Mouse (Mus musculus): ENCODE results near the gene Olfr703. TPM values are rescaled to one million over a fixed set of nuclear protein-coding genes. Genes with fewer than 3 reads are reported as not detected.

Gene Olfr703
- polyA plus RNA-seq (2014; fragmentation: Illumina TruSeq; extraction: RNeasy Lipid Tissue Mini Kit (QIAGEN cat#74804); ENCODE audit: low replicate concordance), result not detected

GRCm38 (mm10) chr7:106843060-106843459 is at the start of gene Olfr703:
Gene Olfr703, plus strand, starts transcription at chr7:106843360.

DNA sequence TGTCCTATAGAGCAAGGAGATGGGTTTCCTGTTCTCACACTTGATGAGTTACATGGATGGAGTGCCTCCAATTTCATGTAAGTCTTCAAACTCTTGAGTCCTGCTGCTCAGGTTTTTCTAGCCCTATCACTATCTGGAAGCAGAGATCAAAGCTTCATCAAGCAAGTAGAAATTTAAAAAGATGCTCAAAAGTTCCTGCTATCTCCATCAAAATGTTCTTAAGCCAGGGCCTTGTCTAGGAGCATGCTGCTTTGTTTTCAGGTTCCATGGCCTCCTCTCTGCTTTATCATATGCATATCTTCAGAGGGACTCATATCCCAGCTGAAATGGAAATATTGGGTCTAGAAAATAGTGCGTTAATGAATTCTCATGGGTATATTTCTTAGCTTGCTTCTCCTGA is 34.4 kb upstream of the Olfr703 start, which contains the start of gene Olfr700:
Olfr700 (minus strand) TSS at position 101 of the 400 bp plus-strand sequence.

GRCm38 (mm10) chr7:106813829-106814228 is 29.3 kb upstream of the Olfr703 start, which contains the start of gene Olfr701:
Gene Olfr701, plus strand, starts transcription at chr7:106814129.

DNA sequence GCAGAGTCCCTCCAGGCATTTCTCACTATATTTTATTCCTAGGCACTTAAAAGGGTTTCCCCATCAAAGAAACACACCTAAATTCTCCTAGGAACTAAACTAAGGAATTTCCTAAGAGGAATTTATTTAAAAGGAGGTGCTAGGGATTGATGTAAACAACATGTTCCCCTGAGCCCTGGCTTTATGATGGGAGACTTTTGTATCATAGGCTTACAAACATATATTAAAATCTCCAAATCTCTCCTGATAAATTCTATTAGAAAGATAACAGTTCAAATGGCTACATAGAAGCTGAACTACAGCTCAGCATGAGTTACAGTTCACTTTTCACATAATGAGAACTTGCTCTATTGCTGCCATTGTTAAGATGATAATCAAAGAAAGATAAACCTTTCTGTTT is 9.4 kb upstream of the Olfr703 start, which contains the start of gene Olfr702:
Olfr702 (minus strand) TSS at position 101 of the 400 bp plus-strand sequence.

DNA sequence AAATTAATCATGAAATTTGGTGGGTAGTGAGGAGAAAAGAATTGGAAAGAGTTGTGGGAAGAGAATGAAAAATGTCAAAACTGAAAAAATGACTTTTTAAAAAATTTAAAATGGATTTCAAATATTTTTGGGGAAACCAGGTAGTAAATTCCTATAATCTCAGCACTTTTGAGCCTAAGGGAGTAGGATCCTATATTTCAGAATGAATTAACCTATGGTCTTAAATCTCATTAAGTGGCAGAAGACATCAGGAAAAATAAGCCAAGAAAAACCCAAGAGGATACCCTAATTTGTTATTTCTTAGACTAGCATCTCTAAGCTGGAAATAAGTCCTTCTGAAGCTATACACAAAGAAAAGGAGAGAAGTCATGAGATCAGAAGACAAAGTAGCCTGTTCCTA is 19.7 kb downstream of the Olfr703 start, which contains the start of gene Olfr704:
Olfr704 (plus strand) TSS at position 301 of the 400 bp plus-strand sequence.

GRCm38 (mm10) chr7:106876791-106877190 is 33.6 kb downstream of the Olfr703 start, which contains the start of gene Olfr705:
Gene Olfr705, minus strand, starts transcription at chr7:106876891.

DNA sequence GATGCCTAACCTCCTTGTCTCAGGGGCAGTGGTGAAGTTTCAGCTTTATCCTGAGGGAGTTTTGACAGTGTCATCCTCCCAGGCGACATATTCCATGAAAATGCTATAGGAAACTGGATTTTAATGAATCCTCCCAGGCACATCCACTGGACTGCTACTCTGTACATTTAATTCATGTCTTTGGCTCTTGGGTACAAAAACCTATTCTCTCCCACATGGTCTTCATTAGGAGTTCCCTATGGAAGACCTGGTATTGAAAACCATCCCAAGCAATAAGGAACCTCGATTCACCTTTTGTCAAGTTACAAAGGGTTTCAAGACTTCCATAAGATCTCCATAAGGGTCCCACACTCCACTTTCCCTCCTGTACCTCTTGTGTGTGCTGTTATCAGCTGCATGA is 44.9 kb downstream of the Olfr703 start, which contains the start of gene Olfr706:
Olfr706 (minus strand) TSS at position 101 of the 400 bp plus-strand sequence.

Other genes starting within 250 kb of the Olfr703 start
- gene Olfr693, start 162.8 kb upstream of the Olfr703 start, polyA plus RNA-seq (2014; fragmentation: Illumina TruSeq; extraction: RNeasy Lipid Tissue Mini Kit (QIAGEN cat#74804); ENCODE audit: low replicate concordance), result not detected
- not detected for gene Olfr694, start 151.5 kb upstream of the Olfr703 start, polyA plus RNA-seq (2014; fragmentation: Illumina TruSeq; extraction: RNeasy Lipid Tissue Mini Kit (QIAGEN cat#74804); ENCODE audit: low replicate concordance)
- not detected for gene Olfr695, start 127.0 kb upstream of the Olfr703 start, polyA plus RNA-seq (2014; fragmentation: Illumina TruSeq; extraction: RNeasy Lipid Tissue Mini Kit (QIAGEN cat#74804); ENCODE audit: low replicate concordance)
- gene Olfr697, start 100.9 kb upstream of the Olfr703 start, polyA plus RNA-seq (2014; fragmentation: Illumina TruSeq; extraction: RNeasy Lipid Tissue Mini Kit (QIAGEN cat#74804); ENCODE audit: low replicate concordance), result not detected
- not detected for gene Olfr698, start 88.0 kb upstream of the Olfr703 start, polyA plus RNA-seq (2014; fragmentation: Illumina TruSeq; extraction: RNeasy Lipid Tissue Mini Kit (QIAGEN cat#74804); ENCODE audit: low replicate concordance)
- not detected for gene Olfr699, start 50.2 kb upstream of the Olfr703 start, polyA plus RNA-seq (2014; fragmentation: Illumina TruSeq; extraction: RNeasy Lipid Tissue Mini Kit (QIAGEN cat#74804); ENCODE audit: low replicate concordance)
- gene Olfr700, start 34.5 kb upstream of the Olfr703 start, polyA plus RNA-seq (2014; fragmentation: Illumina TruSeq; extraction: RNeasy Lipid Tissue Mini Kit (QIAGEN cat#74804); ENCODE audit: low replicate concordance), result not detected
- not detected for gene Olfr701, start 29.2 kb upstream of the Olfr703 start, polyA plus RNA-seq (2014; fragmentation: Illumina TruSeq; extraction: RNeasy Lipid Tissue Mini Kit (QIAGEN cat#74804); ENCODE audit: low replicate concordance)
- not detected for gene Olfr702, start 9.5 kb upstream of the Olfr703 start, polyA plus RNA-seq (2014; fragmentation: Illumina TruSeq; extraction: RNeasy Lipid Tissue Mini Kit (QIAGEN cat#74804); ENCODE audit: low replicate concordance)
- not detected for gene Olfr704, start 19.8 kb downstream of the Olfr703 start, polyA plus RNA-seq (2014; fragmentation: Illumina TruSeq; extraction: RNeasy Lipid Tissue Mini Kit (QIAGEN cat#74804); ENCODE audit: low replicate concordance)
- gene Olfr705, start 33.5 kb downstream of the Olfr703 start, polyA plus RNA-seq (2014; fragmentation: Illumina TruSeq; extraction: RNeasy Lipid Tissue Mini Kit (QIAGEN cat#74804); ENCODE audit: low replicate concordance), result not detected
- not detected for gene Olfr706, start 44.8 kb downstream of the Olfr703 start, polyA plus RNA-seq (2014; fragmentation: Illumina TruSeq; extraction: RNeasy Lipid Tissue Mini Kit (QIAGEN cat#74804); ENCODE audit: low replicate concordance)
- gene Olfr707, start 57.9 kb downstream of the Olfr703 start, polyA plus RNA-seq (2014; fragmentation: Illumina TruSeq; extraction: RNeasy Lipid Tissue Mini Kit (QIAGEN cat#74804); ENCODE audit: low replicate concordance), result not detected
- gene Olfr1532-ps1, start 64.6 kb downstream of the Olfr703 start, polyA plus RNA-seq (2014; fragmentation: Illumina TruSeq; extraction: RNeasy Lipid Tissue Mini Kit (QIAGEN cat#74804); ENCODE audit: low replicate concordance), result 0.45 TPM
- gene Olfr709-ps1, start 88.9 kb downstream of the Olfr703 start, polyA plus RNA-seq (2014; fragmentation: Illumina TruSeq; extraction: RNeasy Lipid Tissue Mini Kit (QIAGEN cat#74804); ENCODE audit: low replicate concordance), result not detected
- gene Olfr710, start 105.0 kb downstream of the Olfr703 start, polyA plus RNA-seq (2014; fragmentation: Illumina TruSeq; extraction: RNeasy Lipid Tissue Mini Kit (QIAGEN cat#74804); ENCODE audit: low replicate concordance), result not detected
- not detected for gene Olfr6, start 120.6 kb downstream of the Olfr703 start, polyA plus RNA-seq (2014; fragmentation: Illumina TruSeq; extraction: RNeasy Lipid Tissue Mini Kit (QIAGEN cat#74804); ENCODE audit: low replicate concordance)
- gene Olfr711, start 132.1 kb downstream of the Olfr703 start, polyA plus RNA-seq (2014; fragmentation: Illumina TruSeq; extraction: RNeasy Lipid Tissue Mini Kit (QIAGEN cat#74804); ENCODE audit: low replicate concordance), result not detected
- gene Olfr2, start 162.7 kb downstream of the Olfr703 start, polyA plus RNA-seq (2014; fragmentation: Illumina TruSeq; extraction: RNeasy Lipid Tissue Mini Kit (QIAGEN cat#74804); ENCODE audit: low replicate concordance), result not detected
- 0.19 TPM for gene Olfr713, start 187.8 kb downstream of the Olfr703 start, polyA plus RNA-seq (2014; fragmentation: Illumina TruSeq; extraction: RNeasy Lipid Tissue Mini Kit (QIAGEN cat#74804); ENCODE audit: low replicate concordance)
- gene Olfr714, start 227.6 kb downstream of the Olfr703 start, polyA plus RNA-seq (2014; fragmentation: Illumina TruSeq; extraction: RNeasy Lipid Tissue Mini Kit (QIAGEN cat#74804); ENCODE audit: low replicate concordance), result not detected
- gene Olfr17, start 249.9 kb downstream of the Olfr703 start, polyA plus RNA-seq (2014; fragmentation: Illumina TruSeq; extraction: RNeasy Lipid Tissue Mini Kit (QIAGEN cat#74804); ENCODE audit: low replicate concordance), result not detected

Measured in small intestine, adult 10 weeks (tissue).